ENCODE assay signal across 8 mouse cellular contexts in genomic region chr7:16920818-16921791, GRCm38 (mm10). TPM values are rescaled to one million over a fixed set of nuclear protein-coding genes. Genes with fewer than 3 reads are reported as not detected.
DNase-seq lines count a peak whose midpoint lies in the region; ATAC-seq and TF ChIP-seq lines count a peak whose summit lies in the region.

No protein-coding gene starts in this region.

- intact Hi-C loops in gastrocnemius, postnatal 14 days (cut with DNase I; ENCODE audit: low total_unique reads): no loop called here

- no peak for ATAC-seq in hindbrain, embryonic 13.5 days (ENCODE audit: low FRiP score)
- no peak for ATAC-seq in liver, postnatal 0 days

- H3K9me3 ChIP-seq in E14TG2a.4 (ENCODE audit: low read length): no peaks in the 10 kb centered on the region
- no peaks in the 10 kb centered on the region for H3K9me3 ChIP-seq in hindbrain, embryonic 13.5 days
- H3K9me3 ChIP-seq in liver, postnatal 0 days (ENCODE audit: low read length): no peaks in the 10 kb centered on the region

- H3K4me2 ChIP-seq in hindbrain, embryonic 13.5 days: peak overlapping the region; percentile 82
- H3K4me2 ChIP-seq in liver, postnatal 0 days (ENCODE audit: low read depth, low read length): peak overlapping the region; percentile 99

- H3K36me3 ChIP-seq in E14TG2a.4 (ENCODE audit: insufficient read depth, low read length): peaks cover 59% of the 10 kb centered on the region
- peaks cover 47% of the 10 kb centered on the region for H3K36me3 ChIP-seq in hindbrain, embryonic 13.5 days
- peaks cover 45% of the 10 kb centered on the region for H3K36me3 ChIP-seq in liver, postnatal 0 days (replicated peaks; ENCODE audit: insufficient read depth, low read length)

- H3K4me1 ChIP-seq in E14TG2a.4 (replicated peaks; ENCODE audit: low read depth, low read length): peaks cover 71% of the 10 kb centered on the region
- peaks cover 67% of the 10 kb centered on the region for H3K4me1 ChIP-seq in hindbrain, embryonic 13.5 days (replicated peaks)
- peaks cover 34% of the 10 kb centered on the region for H3K4me1 ChIP-seq in liver, postnatal 0 days (ENCODE audit: insufficient read depth)

- peak overlapping the region; percentile 99 for H3K9ac ChIP-seq in hindbrain, embryonic 13.5 days
- peak overlapping the region; percentile 94 for H3K9ac ChIP-seq in liver, postnatal 0 days (replicated peaks)

- DNase-seq in gastrocnemius, postnatal 25 days: peak; percentile 46
- no peak for DNase-seq in gastrocnemius, postnatal 14 days
- DNase-seq in cerebellum, postnatal 36 days: peak; percentile 44 to 56
- DNase-seq in liver, postnatal 0 days: no peak
- no peak for DNase-seq in T-cell, adult 2 months (ENCODE audit: low spot score)
- DNase-seq in B cell, adult 2 months: no peak

- TF ChIP-seq EP300 in liver, postnatal 0 days (IDR thresholded peaks at IDR 0.05; ENCODE audit: low read depth): no peak

- WGBS in hindbrain, embryonic 13.5 days: 37% methylated on average over 21 of the region's 21 CpGs
- 71% methylated on average over 21 of the region's 21 CpGs for WGBS in liver, postnatal 0 days (ENCODE audit: insufficient replicate concordance)

- peak overlapping the region; percentile 10; the same call in 1 of the 2 replicates for H3K4me3 ChIP-seq in E14TG2a.4 (replicated peaks; ENCODE audit: low read length)
- H3K4me3 ChIP-seq in hindbrain, embryonic 13.5 days: peak overlapping the region; percentile 94
- peak overlapping the region; percentile 94; the same call in 1 of the 2 replicates for H3K4me3 ChIP-seq in liver, postnatal 0 days (ENCODE audit: low read depth, low read length)

- peak overlapping the region; percentile 99 for H3K27ac ChIP-seq in hindbrain, embryonic 13.5 days
- 0 out of 2 replicates have a peak overlapping the region, but pooled peaks have one; percentile 92 for H3K27ac ChIP-seq in liver, postnatal 0 days (ENCODE audit: low read depth)

- TF ChIP-seq CTCF in E14TG2a.4 (conservative IDR thresholded peaks at IDR 0.05; ENCODE audit: low read length): no peak
- no peak for TF ChIP-seq CTCF in liver, postnatal 0 days (IDR thresholded peaks at IDR 0.05; ENCODE audit: low read depth)

- H3K27me3 ChIP-seq in E14TG2a.4 (ENCODE audit: insufficient read depth, low read length): no peaks in the 10 kb centered on the region
- no peaks in the 10 kb centered on the region for H3K27me3 ChIP-seq in hindbrain, embryonic 13.5 days
- H3K27me3 ChIP-seq in liver, postnatal 0 days (ENCODE audit: insufficient read depth, low read length): no peaks in the 10 kb centered on the region

RNA-seq across cellular contexts. Expression of gene Calm3, which starts 2.8 kb away (rescaled TPM):
- total RNA-seq in gastrocnemius, postnatal 25 days (2021): 100 to 1,000 TPM; 257 to 291 TPM
- 100 to 1,000 TPM; 247 to 276 TPM for total RNA-seq in gastrocnemius, postnatal 14 days (2021)
- 307 and 317 TPM in 2 replicates for polyA plus RNA-seq in hindbrain, embryonic 13.5 days (2015; fragmentation: Nextera tagmentation; extraction: Ambion mirVana)
- 58.8 and 60.3 TPM in 2 replicates for polyA plus RNA-seq in liver, postnatal 0 days (2015; fragmentation: Nextera tagmentation; extraction: Ambion mirVana)

RNA-seq across cellular contexts. Expression of gene Ptgir, which starts 14.8 kb away (rescaled TPM):
- 1 to 10 TPM in 1 of 2 experiments, under 1 TPM in 1; 0.97 to 1.3 TPM for total RNA-seq in gastrocnemius, postnatal 25 days (2021)
- total RNA-seq in gastrocnemius, postnatal 14 days (2021): 1 to 10 TPM; 1.6 to 2.6 TPM
- 0.78 and 0.83 TPM in 2 replicates for polyA plus RNA-seq in hindbrain, embryonic 13.5 days (2015; fragmentation: Nextera tagmentation; extraction: Ambion mirVana)
- 1.1 and 1.7 TPM in 2 replicates for polyA plus RNA-seq in liver, postnatal 0 days (2015; fragmentation: Nextera tagmentation; extraction: Ambion mirVana)

RNA-seq across cellular contexts. Expression of gene Pnmal2, which starts 23.4 kb away (rescaled TPM):
- 1 to 10 TPM; 2.3 to 3.3 TPM for total RNA-seq in gastrocnemius, postnatal 25 days (2021)
- 10 to 100 TPM in 1 of 2 experiments, 1 to 10 TPM in 1; 9.2 to 11.8 TPM for total RNA-seq in gastrocnemius, postnatal 14 days (2021)
- 110 and 117 TPM in 2 replicates for polyA plus RNA-seq in hindbrain, embryonic 13.5 days (2015; fragmentation: Nextera tagmentation; extraction: Ambion mirVana)
- polyA plus RNA-seq in liver, postnatal 0 days (2015; fragmentation: Nextera tagmentation; extraction: Ambion mirVana): 0.06 and 0.09 TPM in 2 replicates

RNA-seq across cellular contexts. Expression of gene Gng8, which starts 29.5 kb away (rescaled TPM):
- not detected for total RNA-seq in gastrocnemius, postnatal 25 days (2021)
- under 1 TPM; 0.47 to 0.66 TPM for total RNA-seq in gastrocnemius, postnatal 14 days (2021)
- 6.1 and 8.2 TPM in 2 replicates for polyA plus RNA-seq in hindbrain, embryonic 13.5 days (2015; fragmentation: Nextera tagmentation; extraction: Ambion mirVana)
- polyA plus RNA-seq in liver, postnatal 0 days (2015; fragmentation: Nextera tagmentation; extraction: Ambion mirVana): 0.15 and 0.20 TPM in 2 replicates

RNA-seq across cellular contexts. Expression of gene Pnmal1, which starts 38.4 kb away (rescaled TPM):
- total RNA-seq in gastrocnemius, postnatal 25 days (2021): not detected
- not detected for total RNA-seq in gastrocnemius, postnatal 14 days (2021)
- polyA plus RNA-seq in hindbrain, embryonic 13.5 days (2015; fragmentation: Nextera tagmentation; extraction: Ambion mirVana): 42.0 and 44.5 TPM in 2 replicates
- 0.02 and 0.04 TPM in 2 replicates for polyA plus RNA-seq in liver, postnatal 0 days (2015; fragmentation: Nextera tagmentation; extraction: Ambion mirVana)

Comparison
In these comparisons a context has a peak if more than half of its experiments do, and no peak if none do; other contexts are left out.
1. DNase-seq: peak in gastrocnemius, postnatal 25 days (single experiment) and cerebellum, postnatal 36 days (2 of 2); none in gastrocnemius, postnatal 14 days (single experiment), liver, postnatal 0 days (single experiment), T-cell, adult 2 months (single experiment) and B cell, adult 2 months (0 of 2).
2. H3K4me3 ChIP-seq: peak in every context shown above with its lines; median percentile 94 in hindbrain, embryonic 13.5 days; 94 in liver, postnatal 0 days; 10 in E14TG2a.4.